17 mouse cellular contexts compared by ENCODE assay signal in the genomic region with DNA sequence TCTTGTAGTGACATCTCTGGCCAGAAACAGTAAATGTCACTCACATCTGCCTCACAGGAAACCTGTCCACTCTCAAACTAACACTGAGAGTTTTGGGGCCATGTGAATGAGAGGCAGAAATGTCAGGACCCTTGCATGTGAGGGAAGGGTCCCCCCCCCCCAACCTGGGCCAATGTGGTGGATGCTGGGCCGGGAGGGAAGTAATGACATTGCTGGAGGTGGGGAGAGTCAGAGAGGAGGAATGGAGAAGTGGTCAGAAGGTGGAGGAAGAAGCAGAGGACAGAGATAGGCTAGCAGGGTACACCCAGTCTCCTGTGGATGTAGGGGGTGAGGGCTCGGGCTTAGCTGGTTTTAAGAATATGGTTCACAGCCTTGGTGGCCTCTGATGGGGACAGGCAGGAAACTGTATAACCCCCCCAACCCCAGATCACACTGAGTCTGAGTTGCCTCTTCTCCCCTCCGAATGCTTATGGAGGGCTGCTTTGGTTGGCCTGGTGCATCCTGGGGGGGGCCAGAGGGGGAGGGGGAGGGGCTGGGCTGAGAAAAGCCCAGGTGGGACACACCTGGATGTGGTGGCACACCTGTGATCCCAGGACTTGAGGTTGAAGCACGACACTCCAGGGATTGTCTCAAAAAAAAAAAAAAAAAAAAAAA. TPM values are rescaled to one million over a fixed set of nuclear protein-coding genes. Genes with fewer than 3 reads are reported as not detected.
DNase-seq lines count a peak whose midpoint lies in the region; ATAC-seq lines count a peak whose summit lies in the region.
"Had no signal": no experiment of that assay in that cellular context is flagged by ENCODE, and none has a peak within 500 bp of the region (broad histone marks: within the 10 kb centered on the region; RNA-seq: fewer than 3 reads in every experiment).

No protein-coding gene starts in this region.

- peak; percentile 34 to 44 for DNase-seq in spleen, postnatal 36 days (ENCODE audit: low spot score in 2 of 2)
- no peak for DNase-seq in spleen, postnatal 10 days (ENCODE audit: low spot score in 2 of 2)
- DNase-seq in thymus, postnatal 36 days: peak; percentile 40 to 57
- DNase-seq in heart, adult 8-10 months (ENCODE audit: low spot score): no peak
- DNase-seq in adrenal gland, adult 18-20 months (ENCODE audit: low spot score in 2 of 2): no peak
- DNase-seq: cerebellum, postnatal 10 days; gastrocnemius, adult 2 months; kidney, adult 9 months; left cerebral cortex, postnatal 4 days; midbrain, embryonic 14.5 days had no signal

- H3K9ac ChIP-seq in forebrain, embryonic 15.5 days (replicated peaks): no peak overlapping the region
- H3K9ac ChIP-seq: hindbrain, embryonic 15.5 days; neural tube, embryonic 13.5 days; stomach, embryonic 15.5 days had no signal

- no peaks in the 10 kb centered on the region for H3K9me3 ChIP-seq in forebrain, embryonic 15.5 days
- H3K9me3 ChIP-seq: hindbrain, embryonic 15.5 days; neural tube, embryonic 13.5 days; stomach, embryonic 15.5 days had no signal

- WGBS in macrophage (ENCODE audit: missing documents): 0% methylated on average over 2 of the region's 4 CpGs
- WGBS in forebrain, embryonic 15.5 days: 76% methylated on average over 4 of the region's 4 CpGs

- no peaks in the 10 kb centered on the region for H3K27me3 ChIP-seq in forebrain, embryonic 15.5 days
- H3K27me3 ChIP-seq: hindbrain, embryonic 15.5 days; neural tube, embryonic 13.5 days; stomach, embryonic 15.5 days had no signal

- no peak overlapping the region; the same call in 1 of the 2 replicates for H3K4me3 ChIP-seq in macrophage (ENCODE audit: inconsistent target)
- no peak overlapping the region for H3K4me3 ChIP-seq in forebrain, embryonic 15.5 days
- H3K4me3 ChIP-seq: hindbrain, embryonic 15.5 days; neural tube, embryonic 13.5 days had no signal

- peak overlapping the region; percentile 97; the same call in 1 of the 2 replicates for H3K27ac ChIP-seq in macrophage
- H3K27ac ChIP-seq in forebrain, embryonic 15.5 days (replicated peaks): no peak overlapping the region
- H3K27ac ChIP-seq: hindbrain, embryonic 15.5 days; neural tube, embryonic 13.5 days; stomach, embryonic 15.5 days had no signal

- H3K4me1 ChIP-seq in forebrain, embryonic 15.5 days: no peaks in the 10 kb centered on the region

- ATAC-seq in common myeloid progenitor, adult 5-6 weeks (replicated peaks; ENCODE audit: low read depth, poor library complexity, severe bottlenecking): peak; percentile 34
- ATAC-seq in forebrain, embryonic 15.5 days (replicated peaks): no peak

- H3K36me3 ChIP-seq in macrophage (ENCODE audit: inconsistent target): no peaks in the 10 kb centered on the region
- 0 out of 2 replicates have a peak, but pooled peaks cover 3% of the 10 kb centered on the region for H3K36me3 ChIP-seq in forebrain, embryonic 15.5 days
- H3K36me3 ChIP-seq: hindbrain, embryonic 15.5 days; stomach, embryonic 15.5 days had no signal

- H3K4me2 ChIP-seq in forebrain, embryonic 15.5 days (replicated peaks): no peak overlapping the region
- H3K4me2 ChIP-seq: heart, embryonic 11.5 days; hindbrain, embryonic 15.5 days; neural tube, embryonic 13.5 days had no signal

- peaks cover 62% of the 10 kb centered on the region for H3K79me2 ChIP-seq in macrophage (ENCODE audit: inconsistent target)

RNA-seq across cellular contexts. Expression of a gene that starts 2.0 kb away (rescaled TPM):
- 103 and 128 TPM in 2 replicates for total RNA-seq in common myeloid progenitor, adult 5-6 weeks (2017)
- 10 to 100 TPM in 20 of 26 experiments, 1 to 10 TPM in 6; 4.6 to 41.8 (median 24.5) TPM for total RNA-seq in macrophage (2018; cell fraction: chromatin; rRNA removed)
- total RNA-seq in macrophage (2018; cell fraction: cytosol; rRNA removed): 10 to 100 TPM; 12.0 to 36.5 (median 30.1) TPM
- total RNA-seq in macrophage (2018; cell fraction: nucleus; rRNA removed): 10 to 100 TPM in 24 of 26 experiments, 1 to 10 TPM in 2; 6.1 to 35.2 (median 23.3) TPM
- 20.9 to 30.3 TPM (median 27.3 TPM) in 3 replicates for polyA plus RNA-seq in macrophage (2018)
- polyA plus RNA-seq in forebrain, embryonic 15.5 days (2015; fragmentation: Nextera tagmentation; extraction: Ambion mirVana): 3.7 and 4.8 TPM in 2 replicates
- 1 to 10 TPM; 2.5 to 4.0 (median 3.6) TPM for total RNA-seq in heart, adult 8-10 months (2022)
- 1 to 10 TPM; 1.2 to 1.3 TPM for total RNA-seq in adrenal gland, adult 18-20 months (2021)

RNA-seq across cellular contexts. Expression of a gene that starts 22.9 kb away (rescaled TPM):
- total RNA-seq in common myeloid progenitor, adult 5-6 weeks (2017): 2.1 and 3.1 TPM in 2 replicates
- total RNA-seq in macrophage (2018; cell fraction: chromatin; rRNA removed): 10 to 100 TPM; 12.0 to 77.1 (median 35.8) TPM
- 10 to 100 TPM; 14.4 to 32.5 (median 20.6) TPM for total RNA-seq in macrophage (2018; cell fraction: cytosol; rRNA removed)
- total RNA-seq in macrophage (2018; cell fraction: nucleus; rRNA removed): 10 to 100 TPM; 16.5 to 68.6 (median 26.6) TPM
- 10.6 to 23.1 TPM (median 20.3 TPM) in 3 replicates for polyA plus RNA-seq in macrophage (2018)
- polyA plus RNA-seq in forebrain, embryonic 15.5 days (2015; fragmentation: Nextera tagmentation; extraction: Ambion mirVana): 1.3 and 1.4 TPM in 2 replicates
- total RNA-seq in heart, adult 8-10 months (2022): 10 to 100 TPM; 32.4 to 33.8 (median 33.1) TPM
- 10 to 100 TPM; 70.6 to 70.7 TPM for total RNA-seq in adrenal gland, adult 18-20 months (2021)

RNA-seq across cellular contexts. Expression of a gene that starts 32.7 kb away (rescaled TPM):
- total RNA-seq in common myeloid progenitor, adult 5-6 weeks (2017): 19.2 and 27.5 TPM in 2 replicates
- total RNA-seq in macrophage (2018; cell fraction: chromatin; rRNA removed): 10 to 100 TPM; 22.5 to 60.9 (median 33.4) TPM
- 10 to 100 TPM in 2 of 26 experiments, 1 to 10 TPM in 24; 4.3 to 10.7 (median 7.5) TPM for total RNA-seq in macrophage (2018; cell fraction: cytosol; rRNA removed)
- total RNA-seq in macrophage (2018; cell fraction: nucleus; rRNA removed): 10 to 100 TPM in 25 of 26 experiments, 1 to 10 TPM in 1; 9.6 to 56.5 (median 24.2) TPM
- 7.5 to 11.9 TPM (median 11.7 TPM) in 3 replicates for polyA plus RNA-seq in macrophage (2018)
- 39.6 and 40.7 TPM in 2 replicates for polyA plus RNA-seq in forebrain, embryonic 15.5 days (2015; fragmentation: Nextera tagmentation; extraction: Ambion mirVana)
- 10 to 100 TPM; 12.2 to 18.5 (median 14.2) TPM for total RNA-seq in heart, adult 8-10 months (2022)
- 10 to 100 TPM; 36.1 to 36.5 TPM for total RNA-seq in adrenal gland, adult 18-20 months (2021)

Comparison
In these comparisons a context has a peak if more than half of its experiments do, and no peak if none do; other contexts are left out.
1. DNase-seq: peak in spleen, postnatal 36 days (2 of 2) and thymus, postnatal 36 days (2 of 2); none in spleen, postnatal 10 days (0 of 2), heart, adult 8-10 months (single experiment) and adrenal gland, adult 18-20 months (0 of 2).
2. RNA of a gene that starts 2.0 kb away (total RNA-seq): 103 to 128 TPM in common myeloid progenitor, adult 5-6 weeks; 2.5 to 4.0 TPM in heart, adult 8-10 months and 1.2 to 1.3 TPM in adrenal gland, adult 18-20 months; every median in the first group is over 10 times any median in the second.